Mouse (Mus musculus) C2C12 (cell line): ENCODE results near the gene Mrm1.

ENCODE experiments used
- CTCF ChIP-seq: IDR thresholded peaks from one replicate; pipeline ENCODE4 v1.5.1; 2011; ENCODE audit not compliant: control insufficient read depth, insufficient read depth, insufficient read length
- MAX ChIP-seq: IDR thresholded peaks from one replicate; pipeline ENCODE4 v1.6.1; 2011; ENCODE audit warnings: mild to moderate bottlenecking, control low read depth
- USF1 ChIP-seq: IDR thresholded peaks from one replicate; pipeline ENCODE4 v1.6.1; 2011; ENCODE audit warnings: low read depth, mild to moderate bottlenecking, control low read depth, moderate library complexity

GRCm38 (mm10) chr11:84774870-84775514, 44.3 kb downstream of the Mrm1 start:
- TF ChIP-seq MAX = no peak
- TF ChIP-seq CTCF = no peak
- no peak for TF ChIP-seq USF1
